Mouse (Mus musculus): ENCODE measurements around the gene Gse1.

Gene Gse1

DNA sequence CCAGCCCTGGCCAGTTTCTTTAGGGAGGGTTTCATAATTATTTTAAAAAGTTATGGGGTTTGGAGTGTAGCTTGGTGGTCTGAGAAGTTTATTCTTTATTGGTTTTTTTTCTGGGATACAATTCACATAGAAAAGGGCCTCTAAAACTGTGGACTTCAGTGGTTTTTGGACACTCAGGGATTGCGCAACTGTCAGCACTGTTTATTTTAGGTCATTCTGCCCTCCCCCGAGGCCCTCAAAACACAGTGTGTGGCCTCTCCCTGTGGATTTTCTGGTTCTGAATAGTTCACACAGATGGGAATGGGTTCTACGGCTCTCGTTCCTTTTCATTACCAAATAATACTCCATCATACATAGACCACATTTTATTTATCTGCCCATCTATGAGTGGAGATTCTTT, 15.0 kb downstream of the Gse1 start:
- DNase-seq (ENCODE audit: low read depth, low spot score): no peak

DNA sequence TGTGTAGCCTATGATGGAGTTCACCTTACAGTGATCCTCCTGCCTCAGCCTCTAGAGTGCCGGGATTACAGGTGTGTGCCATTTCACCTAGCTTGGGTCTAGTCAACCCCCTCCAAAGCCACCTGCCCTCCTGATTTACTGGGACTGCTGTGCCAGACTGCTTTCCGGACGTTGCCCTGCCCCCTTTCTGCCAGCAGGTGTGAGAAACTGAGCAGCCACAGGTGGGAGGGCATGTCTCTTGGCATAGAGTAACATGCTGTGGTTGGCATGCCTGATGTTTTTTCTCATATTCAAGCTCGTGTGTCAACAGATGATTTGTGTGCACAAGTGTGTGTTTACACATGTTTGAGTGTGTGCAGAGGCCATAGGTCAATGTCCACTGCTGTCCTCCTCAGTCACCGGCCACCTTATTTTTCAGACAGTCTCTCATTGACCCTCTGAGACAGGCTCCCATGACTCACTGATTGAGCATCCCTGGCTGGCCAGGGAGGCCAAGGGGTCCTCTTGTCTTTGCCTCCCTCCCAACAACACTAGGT, 15.7 kb downstream of the Gse1 start:
- DNase-seq (ENCODE audit: low read depth, low spot score): no peak

DNA sequence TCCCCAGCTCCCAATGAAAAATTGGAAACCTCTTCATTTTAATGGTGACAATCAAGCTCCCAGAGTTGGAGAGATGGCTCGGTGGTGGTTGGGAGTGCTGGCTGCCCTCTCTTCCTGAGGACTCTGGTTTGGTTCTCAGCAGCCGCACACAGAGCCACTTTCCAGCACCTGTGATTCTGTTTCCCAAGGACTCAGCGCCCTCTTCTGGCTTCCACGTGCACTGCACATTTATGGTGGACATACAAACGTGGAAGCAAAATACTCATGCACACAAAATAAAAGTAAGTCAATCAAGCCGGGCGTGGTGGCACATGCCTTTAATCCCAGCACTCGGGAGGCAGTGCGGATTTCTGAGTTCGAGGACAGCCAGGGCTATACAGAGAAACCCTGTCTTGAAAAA, 16.3 kb downstream of the Gse1 start:
- DNase-seq (ENCODE audit: low read depth, low spot score): no peak

DNA sequence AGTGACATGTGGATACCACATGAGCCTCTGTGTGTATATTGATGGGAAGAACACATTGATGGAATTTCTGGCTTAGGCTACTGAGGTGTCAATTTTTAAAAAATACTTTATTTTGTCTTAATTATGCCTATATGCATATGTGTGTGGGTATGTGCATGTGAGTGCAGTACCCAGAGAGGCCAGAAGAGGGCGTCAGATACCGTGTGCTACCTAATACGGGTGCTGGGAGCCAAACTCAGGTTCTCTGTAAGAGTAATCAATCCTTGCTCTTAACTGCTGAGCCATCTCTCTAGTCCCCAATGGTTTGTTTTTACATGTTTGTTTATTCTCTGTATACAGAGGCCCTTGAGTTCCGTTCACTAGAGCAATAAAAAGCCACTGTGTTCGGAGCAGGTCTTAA, 19.4 kb downstream of the Gse1 start:
- DNase-seq (ENCODE audit: low read depth, low spot score): no peak

DNA sequence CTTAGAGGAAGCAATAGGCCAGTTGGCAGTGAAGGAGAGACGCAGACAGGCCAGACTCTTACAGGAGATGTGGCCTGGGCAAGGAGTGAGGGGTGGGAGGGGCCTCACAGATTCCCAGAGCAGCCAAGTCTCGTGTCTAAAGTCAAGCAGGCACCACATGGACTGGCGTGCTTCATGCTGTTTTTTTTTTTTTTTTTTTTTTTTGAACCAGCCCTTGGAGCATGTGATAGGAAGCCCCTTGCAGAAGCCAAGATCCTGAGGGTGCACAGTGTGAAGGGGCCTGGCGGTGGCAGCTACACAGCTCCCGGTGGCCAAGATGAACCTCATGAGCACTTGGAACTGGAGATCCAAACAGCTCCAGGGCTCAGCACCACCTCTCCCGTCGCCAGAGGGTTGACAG, 19.8 kb downstream of the Gse1 start:
- DNase-seq (ENCODE audit: low read depth, low spot score): peak; percentile 75

DNA sequence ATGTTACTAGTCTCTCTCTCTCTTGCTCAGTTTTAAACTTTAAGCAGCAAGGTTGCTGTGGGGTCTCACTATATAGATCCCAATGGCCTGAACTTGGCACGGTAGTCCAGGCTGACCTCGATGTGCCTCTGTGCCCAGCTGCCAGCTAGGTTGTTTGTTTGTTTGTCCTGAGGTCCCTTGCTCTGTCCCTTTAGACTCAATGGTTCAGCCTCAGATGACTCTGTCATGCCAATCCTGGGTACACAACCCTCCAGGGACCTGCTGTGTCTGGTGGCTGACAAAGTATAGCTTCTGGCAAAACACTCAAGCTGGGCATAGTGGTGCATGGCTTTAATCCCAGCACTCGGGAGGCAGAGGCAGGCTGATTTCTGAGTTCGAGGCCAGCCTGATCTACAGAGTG, 20.2 kb downstream of the Gse1 start:
- no peak for DNase-seq (ENCODE audit: low read depth, low spot score)

DNA sequence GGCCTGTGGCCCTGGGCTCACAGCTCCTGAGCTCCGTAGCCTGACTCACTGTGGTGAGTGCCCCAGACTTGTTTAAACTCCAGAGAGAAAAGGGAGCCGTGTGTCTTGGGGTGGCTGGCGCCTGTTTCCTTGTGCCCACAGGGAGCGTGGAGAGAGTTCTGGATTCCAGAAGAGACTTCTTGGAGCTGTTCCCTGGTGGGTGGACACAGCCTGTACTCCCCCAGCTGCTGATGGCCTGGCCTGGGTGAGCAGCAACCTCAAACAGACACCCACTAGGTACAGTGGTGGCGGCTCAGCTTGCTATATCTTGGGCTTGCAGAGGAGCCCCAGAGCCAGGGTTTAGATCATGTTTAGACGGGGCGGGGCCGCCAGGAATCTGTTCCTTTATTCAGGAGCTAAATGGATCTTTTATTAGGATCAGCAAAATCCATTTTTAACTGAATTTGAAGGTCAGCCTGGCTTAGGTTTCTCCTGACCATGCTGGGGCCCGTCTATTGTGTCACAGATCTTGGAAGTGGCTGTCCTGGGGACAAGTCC, 21.6 kb downstream of the Gse1 start:
- peak; percentile 75 for DNase-seq (ENCODE audit: low read depth, low spot score)

DNA sequence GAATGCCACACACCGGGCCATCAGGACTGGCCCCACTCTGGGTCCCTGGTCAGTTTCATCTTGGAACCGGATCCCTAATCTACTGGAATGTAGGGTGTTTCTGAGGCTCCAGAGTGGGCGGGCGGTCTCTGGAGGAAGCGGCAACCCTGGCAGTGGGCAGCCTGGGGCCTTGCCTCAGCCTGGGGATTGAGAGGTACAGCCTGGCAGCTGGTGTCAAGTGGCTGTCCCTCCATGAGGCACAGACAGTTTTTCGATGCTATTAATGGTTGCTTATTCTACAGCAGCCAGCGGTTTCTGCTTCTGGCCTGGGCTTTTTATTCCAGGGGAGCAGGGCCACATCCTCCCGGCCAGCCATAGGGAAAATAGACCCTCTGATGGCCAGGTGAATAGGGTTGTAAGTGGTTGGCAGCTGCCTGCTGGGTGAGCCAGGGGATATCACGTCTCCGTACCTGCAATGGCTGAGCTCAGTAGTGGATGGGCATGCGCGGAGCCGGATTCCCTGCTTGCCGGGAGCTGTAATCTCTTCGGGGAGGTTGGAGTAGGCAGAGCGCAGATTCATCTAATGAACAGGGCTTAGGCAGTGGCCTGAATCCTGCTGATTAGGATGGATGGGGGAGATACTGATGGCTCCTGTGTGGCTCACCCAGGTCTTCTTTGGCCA, 22.6 kb downstream of the Gse1 start:
- no peak for DNase-seq (ENCODE audit: low read depth, low spot score)

DNA sequence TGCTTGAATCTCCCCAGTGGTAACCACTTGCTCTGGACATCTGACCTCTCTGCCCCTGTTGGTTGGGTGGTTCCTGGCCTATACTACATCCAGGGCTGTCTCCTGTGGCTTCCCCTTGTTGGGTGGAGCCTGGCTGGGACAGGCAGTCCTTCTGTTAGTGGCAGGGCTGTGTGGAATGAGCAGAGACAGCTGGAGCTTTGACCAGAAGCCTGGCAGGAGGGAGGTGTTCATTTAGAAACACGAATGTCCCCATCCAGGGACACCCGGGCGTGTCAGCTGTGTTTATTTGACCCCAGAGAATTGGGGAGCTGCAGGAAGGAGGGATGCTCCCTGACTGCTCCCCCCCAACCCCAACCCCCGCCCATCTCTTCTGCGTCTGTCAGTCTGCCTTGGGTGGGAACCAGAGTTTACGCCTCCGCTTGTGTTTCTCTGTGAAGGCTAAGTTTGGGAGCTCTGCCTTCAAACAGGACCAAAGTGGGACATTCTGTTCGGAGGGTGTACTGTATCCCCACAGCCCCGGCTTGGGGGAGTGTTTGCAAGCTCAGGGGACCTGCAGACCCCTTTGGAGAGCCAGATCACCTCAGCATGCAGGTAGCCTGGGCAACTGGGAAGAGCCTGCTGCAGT, 23.3 kb downstream of the Gse1 start:
- peak; percentile 83 for DNase-seq (ENCODE audit: low read depth, low spot score)

DNA sequence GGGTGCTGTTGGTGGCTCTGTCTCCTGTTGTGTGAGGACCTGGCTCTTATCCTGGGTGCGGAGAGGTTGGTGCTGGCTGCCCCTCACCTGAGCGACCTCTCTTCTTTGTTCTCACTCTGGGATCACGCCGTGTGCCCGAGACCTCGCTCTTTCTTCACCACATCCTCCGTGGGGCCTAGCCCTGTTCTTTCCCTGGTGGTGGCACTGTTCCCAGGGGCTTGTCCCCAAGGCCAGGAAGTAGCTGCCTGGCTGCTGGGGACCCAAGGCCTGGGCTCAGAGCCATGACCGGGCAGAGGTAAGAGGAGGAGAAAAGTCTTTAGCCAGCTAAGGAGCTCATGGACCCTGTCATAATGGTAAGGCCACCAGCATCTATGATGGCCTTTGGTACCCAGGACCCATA, 25.4 kb downstream of the Gse1 start:
- DNase-seq (ENCODE audit: low read depth, low spot score): no peak

DNA sequence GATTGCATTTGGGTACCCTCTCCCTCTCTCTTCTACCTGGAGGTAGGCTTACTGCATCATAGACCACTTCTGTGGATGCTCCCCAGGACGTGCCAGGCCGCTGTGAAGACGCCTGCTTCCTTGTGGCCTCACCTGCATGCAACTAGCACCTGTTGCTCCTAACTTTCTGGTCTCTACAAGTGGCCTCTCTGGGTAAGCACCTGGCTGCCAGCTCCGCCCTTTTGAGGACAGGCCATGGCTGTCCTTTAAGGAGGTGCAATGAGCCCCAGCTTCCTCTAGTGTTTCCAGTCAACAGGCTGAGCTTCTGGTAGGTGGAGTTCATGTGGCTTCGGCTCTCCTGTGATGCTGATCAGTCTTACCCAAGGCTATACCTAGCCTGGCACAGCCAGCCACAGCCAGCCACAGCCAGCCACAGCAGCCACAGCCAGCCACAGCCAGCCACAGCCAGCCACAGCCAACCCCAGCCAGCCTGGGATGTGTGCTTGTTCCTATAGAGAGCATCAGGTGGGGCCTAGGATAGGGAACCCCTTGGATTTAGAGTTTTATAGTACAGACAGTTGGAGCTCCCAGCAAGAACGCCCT, 27.2 kb downstream of the Gse1 start:
- no peak for DNase-seq (ENCODE audit: low read depth, low spot score)

DNA sequence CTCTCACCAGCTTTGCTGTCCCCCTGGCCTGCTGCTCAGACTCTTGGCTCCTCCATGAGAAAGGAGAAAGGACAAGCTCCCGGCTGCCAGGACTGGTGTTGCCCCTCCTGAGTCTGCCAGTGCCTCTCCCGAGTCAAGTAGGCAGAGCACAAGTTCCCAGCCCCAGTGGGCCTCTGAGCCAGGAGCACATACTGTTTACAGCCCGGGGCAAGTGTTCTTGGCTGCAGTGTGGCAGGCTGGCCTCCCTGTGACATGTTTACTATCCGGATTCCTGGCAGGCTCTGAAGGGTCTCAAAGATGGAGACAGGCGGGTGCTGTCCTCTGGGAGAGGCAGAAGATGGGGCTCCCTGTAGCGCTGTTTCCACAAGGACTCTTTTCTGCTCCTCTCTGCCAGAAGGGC, 28.7 kb downstream of the Gse1 start:
- peak; percentile 78 for DNase-seq (ENCODE audit: low read depth, low spot score)

DNA sequence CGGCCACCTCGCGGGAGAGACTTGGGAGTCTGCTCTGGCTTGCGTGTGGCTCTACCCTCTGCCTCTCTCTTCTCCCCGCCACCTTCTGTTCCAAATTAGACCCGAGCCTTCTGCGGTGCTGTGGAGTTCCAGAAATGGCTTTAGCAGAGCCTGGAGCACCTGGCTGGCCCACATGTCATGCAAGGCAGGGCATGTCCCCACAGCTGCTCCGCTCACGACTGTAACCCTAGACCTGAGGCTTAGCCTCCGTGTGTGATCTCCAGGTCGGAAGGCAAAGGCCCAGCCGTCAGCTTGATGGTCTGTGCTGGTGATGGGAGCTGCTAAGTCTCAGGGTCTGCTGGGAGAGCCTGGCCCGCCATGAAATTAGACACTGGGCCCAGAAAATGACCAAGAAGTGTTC, 30.9 kb downstream of the Gse1 start:
- DNase-seq (ENCODE audit: low read depth, low spot score): peak; percentile 94

DNA sequence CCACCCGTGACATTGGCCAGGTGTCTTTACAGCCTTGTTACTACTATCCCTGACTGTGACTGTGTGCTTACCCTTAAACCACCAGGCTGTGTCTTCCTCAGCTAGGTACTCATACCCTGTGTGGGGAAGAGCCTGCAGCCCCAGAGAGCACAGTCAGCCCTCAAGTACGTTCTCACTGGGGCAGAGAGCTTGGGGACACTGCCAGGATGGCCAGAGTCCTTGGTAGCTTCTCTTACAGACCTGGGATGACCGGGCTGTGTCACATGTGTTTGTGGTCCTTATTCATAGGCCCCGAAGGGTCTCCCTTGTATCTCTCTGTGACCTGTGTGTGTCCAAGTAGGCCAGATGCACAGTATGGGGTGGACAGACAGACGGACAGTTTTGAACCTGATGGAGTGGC, 32.4 kb downstream of the Gse1 start:
- DNase-seq (ENCODE audit: low read depth, low spot score): peak; percentile 72

DNA sequence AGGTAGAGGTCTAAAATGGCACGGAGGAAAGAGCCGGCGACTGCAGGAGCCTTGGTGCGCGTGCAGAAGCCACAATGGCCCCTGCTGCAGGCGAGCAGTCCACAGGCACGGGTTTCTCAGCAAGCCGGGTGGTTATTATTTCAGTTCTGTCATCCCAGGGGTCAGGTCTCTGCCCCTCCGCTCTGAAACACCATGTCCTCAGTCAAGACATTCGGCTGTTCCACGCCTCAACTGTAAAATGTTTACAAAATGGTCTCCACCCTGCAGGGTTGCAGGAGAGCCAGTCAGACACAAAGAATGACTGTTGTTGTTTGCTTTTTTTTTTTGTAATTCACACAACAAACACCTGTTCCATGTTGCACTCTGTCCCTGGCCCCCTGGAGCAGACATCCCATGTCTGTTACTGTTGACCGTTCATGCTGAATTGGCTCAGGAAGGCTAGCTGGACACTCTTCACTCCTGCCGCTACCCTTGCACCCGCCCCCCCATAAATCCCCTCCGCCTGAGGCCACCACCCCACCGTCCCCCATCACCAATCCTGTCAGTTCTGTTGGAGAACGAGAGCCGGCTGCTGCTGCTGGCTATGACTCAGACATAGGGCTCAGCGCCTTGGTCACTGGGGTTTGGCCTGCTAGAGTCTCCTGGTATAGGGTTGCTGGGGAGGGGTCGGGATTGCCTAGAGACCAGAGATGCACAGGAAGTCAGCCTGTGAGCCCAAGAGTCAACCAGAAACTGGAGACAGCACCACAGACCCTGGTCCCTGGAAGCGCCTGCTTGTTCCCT, 33.3 kb downstream of the Gse1 start:
- no peak for DNase-seq (ENCODE audit: low read depth, low spot score)

DNA sequence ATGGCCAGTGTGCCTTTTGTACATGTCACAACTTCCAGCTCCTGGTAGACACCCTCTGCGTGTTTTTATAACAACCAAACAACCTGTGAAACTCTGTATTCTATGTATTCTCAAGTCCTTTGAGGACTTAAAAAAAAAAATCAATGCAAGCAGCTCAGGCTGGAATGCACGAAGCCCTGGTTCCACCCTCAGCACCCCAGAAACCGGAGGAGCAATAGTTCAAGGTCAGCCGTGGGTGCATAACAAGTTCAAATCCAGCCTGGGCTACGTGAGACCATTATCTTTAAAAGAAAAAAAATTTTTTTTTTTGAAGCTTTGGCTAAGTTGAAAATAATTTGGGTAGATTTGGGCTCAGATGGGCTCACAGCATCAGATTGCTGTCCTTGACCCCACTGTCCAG, 35.6 kb downstream of the Gse1 start:
- no peak for DNase-seq (ENCODE audit: low read depth, low spot score)

DNA sequence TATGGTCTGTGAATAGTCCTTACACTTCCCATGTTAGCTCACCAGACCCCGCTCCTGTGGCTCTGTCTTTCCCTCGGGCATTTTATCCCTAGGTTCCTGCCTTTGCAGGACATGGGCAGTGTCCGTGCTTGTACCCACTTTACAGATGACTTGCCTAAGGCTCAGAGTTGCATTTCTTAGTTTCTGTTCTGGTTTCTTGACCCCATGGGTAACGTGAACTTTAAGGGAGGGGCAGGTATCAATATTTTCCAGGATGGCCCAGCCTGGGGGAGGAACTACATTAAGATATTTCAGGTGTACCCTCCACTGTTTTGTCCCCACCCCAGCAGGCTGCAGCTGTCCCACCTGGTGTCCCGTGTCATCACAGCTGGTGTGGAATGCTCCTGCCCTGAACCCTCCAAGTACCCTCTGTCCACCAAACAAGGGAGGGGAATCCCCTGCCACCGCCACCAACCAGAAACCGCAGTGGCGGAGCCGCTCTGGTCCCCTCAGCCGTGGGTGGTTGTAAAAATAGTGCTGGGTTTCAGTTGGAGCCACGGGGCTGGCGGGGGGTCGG, 36.2 kb downstream of the Gse1 start:
- no peak for DNase-seq (ENCODE audit: low read depth, low spot score)

DNA sequence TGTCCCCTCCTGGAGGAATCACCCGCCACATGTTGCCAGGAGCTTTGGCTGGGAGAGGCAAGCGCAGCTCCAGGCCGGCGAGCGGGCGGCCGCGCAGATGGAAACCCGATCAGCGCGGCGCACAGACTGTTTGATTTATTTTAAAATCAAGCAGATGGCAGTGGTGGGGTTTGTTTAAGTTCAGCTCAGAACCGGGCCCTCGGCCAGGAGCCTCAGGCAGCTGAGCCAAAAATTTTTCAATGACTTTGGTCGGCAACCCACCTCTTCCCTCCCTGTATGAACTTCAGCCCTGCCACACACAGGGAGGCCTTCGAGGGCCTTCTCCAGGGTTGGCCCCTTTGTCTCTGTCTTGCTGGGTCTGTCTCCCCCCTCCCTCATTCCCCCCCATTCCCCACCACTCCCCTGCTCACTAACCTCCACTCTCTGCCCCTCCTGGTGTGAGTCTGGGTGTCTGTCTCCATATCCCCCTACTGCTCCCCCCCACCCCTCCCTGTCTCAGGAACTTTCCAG, 36.7 kb downstream of the Gse1 start:
- peak; percentile 84 for DNase-seq (ENCODE audit: low read depth, low spot score)

DNA sequence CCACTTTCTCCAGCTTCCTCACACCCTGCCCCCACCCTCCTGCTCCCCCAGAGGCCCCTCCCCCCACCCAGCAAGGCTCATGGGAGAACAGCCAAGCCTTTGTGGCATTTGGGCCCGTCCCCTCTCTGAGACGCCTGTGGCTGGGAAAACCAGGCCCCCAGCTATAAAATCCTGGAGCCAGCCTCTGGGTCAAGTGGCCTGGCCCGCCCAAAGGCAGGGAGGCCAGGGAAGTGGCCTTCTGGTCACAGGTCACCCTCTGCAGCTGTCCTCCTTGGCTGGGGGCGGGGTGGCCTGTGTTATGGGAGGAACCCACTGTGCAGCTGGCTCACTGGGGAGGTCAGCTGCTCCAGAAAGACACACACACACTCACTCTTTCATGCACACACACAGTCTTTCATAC, 37.2 kb downstream of the Gse1 start:
- DNase-seq (ENCODE audit: low read depth, low spot score): peak; percentile 94

DNA sequence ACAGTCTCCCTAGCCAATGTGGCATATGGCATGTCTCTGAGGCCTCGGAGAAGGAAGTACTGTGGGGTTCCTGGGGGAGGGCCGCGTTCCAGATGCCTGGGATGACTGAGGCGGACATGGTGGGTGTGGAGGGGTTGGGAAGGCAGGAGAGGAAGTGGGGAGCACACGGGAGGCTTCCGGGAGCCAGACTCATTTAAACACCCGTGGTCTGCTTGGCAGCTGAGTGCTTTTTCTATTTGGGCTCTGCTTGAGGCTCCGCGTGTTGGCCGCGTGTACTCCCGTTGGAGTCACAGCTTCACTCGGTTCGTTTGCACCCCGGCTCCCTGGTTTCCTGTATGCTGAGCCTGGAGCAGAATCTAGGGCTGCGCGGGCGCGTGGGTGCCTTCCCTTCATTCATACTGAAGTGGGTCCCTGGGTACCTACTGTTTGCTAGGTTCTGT, 40.3 kb downstream of the Gse1 start:
- DNase-seq (ENCODE audit: low read depth, low spot score): no peak

DNA sequence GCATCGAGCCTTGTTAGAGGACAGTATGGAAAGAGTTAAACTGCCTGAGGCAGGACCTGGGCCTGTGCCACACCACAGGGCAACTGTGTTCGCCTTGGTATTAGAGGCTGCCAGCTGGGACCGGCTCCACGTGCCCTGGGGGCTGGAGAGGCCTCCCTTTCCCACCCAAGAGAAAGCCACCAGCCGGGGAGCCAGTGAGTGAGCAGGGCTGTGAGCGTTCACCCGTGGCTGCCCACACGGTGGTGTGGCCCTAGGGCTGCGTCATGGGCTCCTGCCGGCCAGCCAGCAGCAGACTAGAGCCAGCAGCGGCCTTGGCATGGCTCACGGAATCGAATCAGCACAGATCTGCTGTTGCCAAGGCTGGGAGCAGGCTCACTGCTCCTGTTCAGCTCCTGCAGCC, 42.2 kb downstream of the Gse1 start:
- peak; percentile 84 for DNase-seq (ENCODE audit: low read depth, low spot score)

DNA sequence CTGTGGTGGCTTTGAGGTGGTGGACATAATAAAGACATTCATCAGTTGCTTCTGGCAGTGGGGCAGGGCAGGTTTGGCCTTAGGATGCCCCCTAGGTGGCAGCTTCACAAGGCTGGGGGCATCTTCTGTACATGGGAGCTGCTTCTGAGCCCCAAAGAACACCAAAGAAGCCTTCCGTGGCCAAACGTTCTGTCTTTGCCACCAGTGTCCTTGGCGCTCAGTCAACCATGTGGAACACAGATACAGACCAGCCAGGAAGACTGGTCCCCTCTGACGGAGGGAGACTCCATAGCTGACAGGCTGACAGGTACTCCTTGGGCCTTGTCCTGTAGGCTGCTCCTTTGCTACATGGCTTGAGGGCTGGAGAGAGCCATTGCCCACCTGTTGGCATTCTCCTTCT, 45.2 kb downstream of the Gse1 start:
- DNase-seq (ENCODE audit: low read depth, low spot score): no peak
